Mouse (Mus musculus): ENCODE data around the gene Bmp7.

DNA sequence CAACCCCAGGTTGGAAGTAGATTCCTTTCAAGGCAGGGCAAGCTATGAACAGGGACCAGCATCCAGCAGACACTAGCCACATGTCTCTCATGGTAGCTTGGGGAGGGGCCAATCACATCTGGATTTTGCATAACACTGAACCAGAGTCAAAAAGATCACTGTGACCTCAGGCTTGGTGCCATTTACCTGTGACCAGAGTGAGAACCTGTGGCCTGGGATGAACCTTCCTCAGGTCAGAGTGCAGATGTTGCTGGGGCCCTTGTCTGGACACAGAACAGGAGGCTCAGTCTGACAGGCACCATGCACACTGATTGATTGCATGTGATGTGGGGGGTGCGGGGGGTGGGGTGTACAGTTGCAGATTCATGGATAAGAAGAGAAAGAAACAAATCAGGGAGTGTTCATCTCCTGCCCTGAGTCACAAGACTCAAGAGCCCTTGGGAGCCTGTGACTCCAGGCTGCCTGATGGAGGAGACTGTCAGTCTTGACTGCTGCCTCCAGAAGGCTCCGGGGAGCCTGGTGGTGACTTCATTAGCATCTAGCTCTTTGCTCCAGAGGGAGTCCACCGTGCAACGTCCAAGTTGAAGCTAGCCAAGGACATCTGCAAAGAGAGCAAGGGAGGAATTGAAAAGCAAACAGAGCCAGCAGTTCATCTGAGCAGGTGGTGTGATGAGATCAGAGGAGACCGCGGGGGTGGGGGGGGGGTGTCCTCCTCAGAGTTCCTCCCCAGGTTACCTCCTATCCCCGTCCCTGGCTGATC lies 33.9 kb upstream of the Bmp7 start:
- TF ChIP-seq CTCF (IDR thresholded peaks at IDR 0.05; ENCODE audit: extremely low read depth, insufficient read length, insufficient replicate concordance, low read depth, low read length) = no peak
- no peak for TF ChIP-seq POLR2A (IDR thresholded peaks at IDR 0.05; ENCODE audit: low read depth, low read length)

Data from small intestine, adult 2 months (tissue).